Mouse (Mus musculus) layer of hippocampus, postnatal 10 days (tissue): Measurements from ENCODE around the gene Tmprss9. TPM values are rescaled to one million over a fixed set of nuclear protein-coding genes. Genes with fewer than 3 reads are reported as not detected.

Experiments
- DNase-seq, 2 experiments: peaks; one replicate each; pipeline ENCODE4 v3.0.0; 2021; ENCODE audit warnings: low spot score in 2 of 2
- total RNA-seq, 2 experiments: library from RNA; stranded (reverse); gene quantifications; 2 replicates each; pipeline ENCODE4 v1.2.3; 2021

Tmprss9 gene
- total RNA-seq, 2 experiments from 2014 or later, result 0.11 to 0.16 TPM

GRCm38 (mm10) chr10:80913364-80914011 is 41.8 kb downstream of the Tmprss9 start:
- DNase-seq, result no peak

GRCm38 (mm10) chr10:80914253-80914656 is 42.6 kb downstream of the Tmprss9 start:
- no peak for DNase-seq

GRCm38 (mm10) chr10:80915260-80915659 is 43.6 kb downstream of the Tmprss9 start:
- DNase-seq, result no peak

GRCm38 (mm10) chr10:80915736-80916135 is 44.1 kb downstream of the Tmprss9 start:
- DNase-seq, result no peak

- no peak for DNase-seq
These were observed 45.7 kb downstream of the Tmprss9 start for GRCm38 (mm10) chr10:80917336-80917778.

- DNase-seq, result peak; percentile 80 to 86
These were observed 46.3 kb downstream of the Tmprss9 start, which contains the start of gene Lmnb2 for GRCm38 (mm10) chr10:80917779-80918434. Lmnb2 (minus strand) TSS chr10:80918245.

GRCm38 (mm10) chr10:80921923-80922322 is 50.3 kb downstream of the Tmprss9 start:
- DNase-seq, result no peak

GRCm38 (mm10) chr10:80925472-80925871 is 53.8 kb downstream of the Tmprss9 start:
- DNase-seq, result no peak

- peak; percentile 94 to 96 for DNase-seq
These were observed 57.1 kb downstream of the Tmprss9 start for GRCm38 (mm10) chr10:80928586-80929298.

- DNase-seq, result peak; percentile 98 to 99
These were observed 57.9 kb downstream of the Tmprss9 start, which contains the start of gene Gadd45b for GRCm38 (mm10) chr10:80929299-80930226. Gadd45b (plus strand) TSS chr10:80930073.

GRCm38 (mm10) chr10:80930361-80931152 is 58.9 kb downstream of the Tmprss9 start:
- DNase-seq, result peak; percentile 45 to 57

GRCm38 (mm10) chr10:80931153-80931671 is 59.6 kb downstream of the Tmprss9 start:
- peak in 1 of 2 experiments; percentile 49 for DNase-seq

- DNase-seq, result no peak
These were observed 60.0 kb downstream of the Tmprss9 start for GRCm38 (mm10) chr10:80931695-80932094.

- peak; percentile 43 to 60 for DNase-seq
These were observed 60.6 kb downstream of the Tmprss9 start for GRCm38 (mm10) chr10:80932206-80932605.

GRCm38 (mm10) chr10:80932700-80933420 is 61.2 kb downstream of the Tmprss9 start:
- no peak for DNase-seq

- DNase-seq, result peak in 1 of 2 experiments; percentile 45
These were observed 61.9 kb downstream of the Tmprss9 start for GRCm38 (mm10) chr10:80933421-80933979.

- no peak for DNase-seq
These were observed 62.7 kb downstream of the Tmprss9 start for GRCm38 (mm10) chr10:80934136-80934985.

GRCm38 (mm10) chr10:80935241-80935640 is 63.6 kb downstream of the Tmprss9 start:
- DNase-seq, result no peak
